Mouse (Mus musculus): ENCODE results near the gene Khdc1c.

DNA sequence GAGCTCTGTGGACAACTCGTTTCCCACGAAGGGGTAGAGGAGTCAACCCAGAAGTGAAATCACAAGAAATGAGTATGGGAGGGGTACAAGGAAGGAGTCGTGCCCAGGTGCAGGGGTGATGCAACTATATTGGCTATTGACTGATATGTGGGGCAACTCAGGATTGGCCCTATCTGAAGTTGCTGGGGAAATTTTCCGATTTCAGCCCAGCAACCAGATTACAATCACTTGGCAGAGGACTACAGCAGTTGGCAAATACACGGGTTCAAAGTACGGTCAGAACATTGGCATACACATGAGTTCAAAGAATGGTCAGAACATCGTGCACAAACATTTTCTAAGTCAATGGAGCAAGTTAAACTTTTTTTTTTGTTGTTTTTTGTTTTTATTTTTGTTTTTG, 41.4 kb upstream of the Khdc1c start:
- TF ChIP-seq POLR2A (IDR thresholded peaks at IDR 0.05; ENCODE audit: insufficient read length, low read depth) (no peak), USF1 (IDR thresholded peaks at IDR 0.05; ENCODE audit: low read depth) (no peak), MAX (IDR thresholded peaks at IDR 0.05; ENCODE audit: low read depth) (no peak), E2F4 (IDR thresholded peaks at IDR 0.05; ENCODE audit: insufficient read depth) (no peak)

Data from myocyte (in vitro differentiated cells).